Mouse (Mus musculus) hindbrain, embryonic 15.5 days (tissue): ENCODE results near the gene Ppt1. TPM values are rescaled to one million over a fixed set of nuclear protein-coding genes. Genes with fewer than 3 reads are reported as not detected.
"Not testable (repeated sequence)": the region's sequence is repeated elsewhere in the genome, so short reads cannot be mapped to it uniquely, and the experiment has no call there.

Source experiments
- ATAC-seq: fragments of 200-750 bp; cut with Nextera tagmentation; 2 replicates; pipeline ENCODE4 v1.8.0; 2017; ENCODE audit warnings: low read depth, moderate number of reproducible peaks, moderate TSS enrichment; ENCODE audit not compliant: low FRiP score
- H3K27ac ChIP-seq: fragments of 300-500 bp; sonication (generic); replicated peaks from 2 replicates; pipeline ENCODE4 v1.5.1; 2015; ENCODE audit warnings: mild to moderate bottlenecking, inconsistent platforms
- H3K27me3 ChIP-seq: fragments of 300-500 bp; sonication (generic); 2 replicates; pipeline ENCODE4 v1.6.1; 2015; ENCODE audit warnings: control low read depth, inconsistent platforms
- H3K36me3 ChIP-seq: fragments of 300-500 bp; sonication (generic); 2 replicates; pipeline ENCODE4 v1.6.1; 2015; ENCODE audit warnings: control low read depth, inconsistent platforms
- H3K4me1 ChIP-seq: fragments of 300-500 bp; sonication (generic); replicated peaks from 2 replicates; pipeline ENCODE4 v1.6.1; 2015; ENCODE audit warnings: control low read depth, inconsistent platforms
- H3K4me2 ChIP-seq: fragments of 300-500 bp; sonication (generic); 2 replicates; pipeline ENCODE4 v1.6.1; 2015; ENCODE audit warnings: moderate library complexity, mild to moderate bottlenecking, inconsistent platforms
- H3K4me3 ChIP-seq: fragments of 300-500 bp; sonication (generic); 2 replicates; pipeline ENCODE4 v1.5.1; 2015; ENCODE audit warnings: mild to moderate bottlenecking, inconsistent platforms
- H3K9ac ChIP-seq: fragments of 300-500 bp; sonication (generic); 2 replicates; pipeline ENCODE4 v1.6.1; 2015; ENCODE audit warnings: inconsistent platforms
- H3K9me3 ChIP-seq: fragments of 300-500 bp; sonication (generic); 2 replicates; pipeline ENCODE4 v1.6.1; 2016; ENCODE audit warnings: control low read depth, inconsistent platforms
- WGBS: fragments of 180-500 bp; shearing (Covaris S2); methylation state at CpG from one replicate; pipeline ENCODE4 v1.1.7; 2015; 5-methylcytosine and 5-hydroxymethylcytosine counted together
- polyA plus RNA-seq: library from polyadenylated mRNA; unstranded; fragments of >200 nt; fragmentation: Nextera tagmentation; extraction: Ambion mirVana; gene quantifications from 2 replicates; pipeline ENCODE4 v1.2.1, GENCODE M21; 2015

Ppt1 gene
- 88.8 and 93.6 TPM in 2 replicates for polyA plus RNA-seq

DNA sequence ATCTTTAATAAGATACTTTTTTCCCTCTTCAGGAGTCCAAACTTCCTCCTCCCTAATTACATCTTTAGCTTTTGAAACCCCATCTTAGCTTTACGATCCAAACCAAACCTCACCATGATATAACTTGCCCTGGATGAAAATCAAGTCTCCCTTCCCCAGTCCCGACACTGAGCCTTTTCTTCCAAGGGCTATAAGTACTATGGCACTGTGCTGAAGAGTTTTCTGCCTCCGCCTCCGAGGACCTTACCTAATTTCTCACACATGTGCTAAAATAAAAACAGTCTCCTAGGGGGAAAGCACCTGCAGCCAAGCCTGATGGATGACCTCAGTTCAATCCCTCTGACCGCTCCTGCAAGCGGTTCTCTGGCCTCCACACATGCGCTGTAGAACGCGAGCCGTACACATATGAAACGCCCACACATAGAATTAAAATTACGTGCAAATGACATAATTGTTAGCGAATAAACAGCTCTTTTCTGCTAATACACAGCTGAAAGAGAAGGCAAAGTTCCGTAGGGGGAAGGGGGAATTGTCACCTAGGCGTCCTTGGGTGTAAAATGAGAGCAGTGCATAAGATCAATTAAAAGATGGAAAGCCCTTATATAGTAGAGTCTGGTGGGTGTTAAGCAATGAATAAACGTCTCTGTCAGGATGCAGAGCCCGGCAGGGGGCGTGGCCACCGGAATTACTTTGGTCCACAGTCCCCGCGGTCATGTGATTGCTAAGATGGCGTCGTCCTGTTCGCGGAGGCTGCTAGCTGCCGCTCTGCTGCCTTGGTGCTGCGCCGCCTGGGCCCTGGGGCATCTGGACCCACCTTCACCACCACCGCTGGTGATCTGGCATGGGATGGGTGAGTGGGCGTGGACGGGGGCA, at the start of gene Ppt1:
Gene Ppt1 (plus strand): TSS at position 713 of the 873 bp plus-strand sequence.
- WGBS = 3% methylated on average over 31 of the region's 31 CpGs
- no peaks in the 10 kb centered on the region for H3K27me3 ChIP-seq
- peaks cover under 1% of the 10 kb centered on the region; the same call in 1 of the 2 replicates for H3K36me3 ChIP-seq
- peak within 1 kb of the TSS; percentile 77 for H3K9ac ChIP-seq
- ATAC-seq = peak; percentile 93
- peak within 1 kb of the TSS; percentile 77 for H3K4me3 ChIP-seq
- H3K27ac ChIP-seq = peak within 1 kb of the TSS; percentile 90
- H3K4me2 ChIP-seq = peak within 1 kb of the TSS; percentile 64
- no peaks in the 10 kb centered on the region for H3K9me3 ChIP-seq
- H3K4me1 ChIP-seq = peaks cover 36% of the 10 kb centered on the region

DNA sequence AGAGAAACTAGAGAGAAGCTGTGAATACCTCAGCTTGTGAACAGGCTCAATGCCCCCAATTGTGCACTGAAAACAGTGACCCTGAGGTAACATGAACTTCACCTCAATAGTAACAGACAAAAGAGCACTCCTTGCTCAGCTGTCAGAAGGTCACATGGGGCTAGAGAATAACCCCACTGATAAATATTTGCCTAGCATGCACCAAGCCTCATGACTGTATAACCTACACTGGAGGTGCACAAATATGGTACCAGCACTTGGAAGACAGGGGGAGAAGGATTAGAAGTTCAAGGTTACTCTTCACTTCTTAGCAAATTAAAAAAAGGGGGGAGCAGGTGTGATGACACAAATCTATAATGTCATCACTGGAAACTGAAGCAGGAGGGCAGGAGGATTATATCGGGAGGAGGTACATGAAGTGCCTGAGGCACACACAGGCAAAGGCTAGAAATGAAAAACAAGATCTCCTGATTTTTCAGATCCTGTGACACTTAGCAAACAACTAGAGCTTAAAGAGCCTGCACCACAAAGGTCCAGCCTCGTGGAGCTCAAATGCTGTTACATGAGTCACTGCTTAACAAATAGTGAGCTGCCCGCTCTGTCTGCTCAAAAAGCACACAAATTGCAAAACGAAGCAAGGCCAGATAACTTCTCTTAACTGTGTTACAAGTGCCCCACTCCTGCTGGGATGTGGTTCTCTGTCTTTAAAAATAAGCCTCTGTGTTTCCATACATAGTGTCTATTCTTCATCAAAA, 46.5 kb upstream of the Ppt1 start:
- Histone ChIP-seq H3K4me3 (no peak overlapping the region), H3K27ac (no peak overlapping the region), H3K9me3 (no peaks in the 10 kb centered on the region), H3K4me2 (no peak overlapping the region), H3K27me3 (no peaks in the 10 kb centered on the region), H3K4me1 (no peaks in the 10 kb centered on the region), H3K36me3 (no peaks in the 10 kb centered on the region), H3K9ac (no peak overlapping the region)
- 71% methylated on average over 4 of the region's 4 CpGs for WGBS
- no peak for ATAC-seq

DNA sequence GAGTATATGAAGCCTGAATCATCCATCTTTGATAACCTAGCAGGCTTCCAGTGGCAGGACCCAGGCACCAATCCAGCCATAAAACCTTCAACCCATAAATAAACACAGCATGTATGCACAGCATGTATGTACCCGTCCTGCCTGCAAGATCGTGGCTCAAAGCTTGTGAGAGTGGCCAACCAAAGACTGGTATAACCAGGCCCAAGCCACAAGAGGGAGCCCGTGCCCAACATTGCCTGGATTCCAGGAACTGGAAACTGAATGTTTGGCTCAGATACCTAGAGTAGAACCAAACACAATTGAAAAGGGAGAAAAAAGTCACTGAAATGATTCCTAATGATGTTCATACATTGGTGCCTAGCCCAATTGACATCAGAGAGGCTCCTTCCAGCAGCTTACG, 27.9 kb upstream of the Ppt1 start:
- Histone ChIP-seq H3K9ac (no peak overlapping the region), H3K27me3 (no peaks in the 10 kb centered on the region), H3K4me2 (no peak overlapping the region), H3K4me3 (no peak overlapping the region), H3K4me1 (no peaks in the 10 kb centered on the region), H3K27ac (no peak overlapping the region), H3K36me3 (no peaks in the 10 kb centered on the region), H3K9me3 (no peaks in the 10 kb centered on the region)
- whole genome bisulfite sequencing = 23% methylated on average over 4 of the region's 4 CpGs
- peak; percentile 79; the same call in 1 of the 2 replicates for ATAC-seq

DNA sequence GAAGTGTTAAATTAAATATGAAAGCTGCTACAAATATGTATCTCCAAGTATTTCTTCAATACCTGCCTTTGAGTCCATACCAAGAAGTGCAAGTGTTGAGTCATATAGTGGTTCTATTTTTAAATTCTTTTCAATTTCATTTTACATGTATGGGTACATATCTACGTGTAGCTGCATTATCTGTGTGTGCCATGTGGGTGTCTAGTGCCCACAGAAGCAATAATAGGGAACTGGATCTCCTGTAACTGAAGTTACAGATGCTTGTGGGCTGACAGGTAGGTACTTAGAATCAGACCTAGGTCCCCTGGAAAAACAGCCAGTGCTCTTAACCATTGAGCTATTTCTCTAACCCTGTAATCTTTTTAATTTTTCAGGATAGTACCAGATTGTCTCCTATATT, 24.9 kb upstream of the Ppt1 start:
- ATAC-seq = no peak
- Histone ChIP-seq H3K4me2 (no peak overlapping the region), H3K27me3 (no peaks in the 10 kb centered on the region), H3K9me3 (no peaks in the 10 kb centered on the region), H3K36me3 (no peaks in the 10 kb centered on the region), H3K4me3 (no peak overlapping the region), H3K4me1 (no peaks in the 10 kb centered on the region), H3K27ac (no peak overlapping the region), H3K9ac (no peak overlapping the region)
- WGBS = 66% methylated on average over 1 of the region's 1 CpGs

DNA sequence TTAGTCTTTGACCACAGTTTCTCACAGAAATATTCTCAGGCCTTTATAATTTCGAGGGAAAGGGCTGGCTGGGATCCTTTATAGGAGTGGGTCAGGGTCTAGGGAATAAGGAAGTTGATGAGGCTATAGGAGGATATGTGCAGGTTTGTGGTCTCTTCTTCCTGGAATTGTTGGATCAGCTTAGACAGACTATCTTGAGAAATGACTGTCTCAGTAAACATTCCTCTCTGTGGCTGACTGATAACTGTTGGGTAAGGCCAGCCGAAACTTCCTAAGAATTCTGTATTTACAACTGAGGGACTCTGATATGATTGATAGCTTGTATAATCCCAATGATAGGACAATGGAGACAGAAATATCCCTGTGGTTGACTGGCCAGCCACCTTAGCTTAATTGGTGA, 24.2 kb upstream of the Ppt1 start:
- no peak overlapping the region for H3K9ac ChIP-seq
- no peaks in the 10 kb centered on the region for H3K9me3 ChIP-seq
- no peaks in the 10 kb centered on the region for H3K27me3 ChIP-seq
- no peaks in the 10 kb centered on the region for H3K36me3 ChIP-seq
- ATAC-seq = no peak
- no peak overlapping the region for H3K27ac ChIP-seq
- H3K4me3 ChIP-seq = no peak overlapping the region
- WGBS = 79% methylated on average over 2 of the region's 2 CpGs
- H3K4me1 ChIP-seq = no peaks in the 10 kb centered on the region
- H3K4me2 ChIP-seq = no peak overlapping the region

DNA sequence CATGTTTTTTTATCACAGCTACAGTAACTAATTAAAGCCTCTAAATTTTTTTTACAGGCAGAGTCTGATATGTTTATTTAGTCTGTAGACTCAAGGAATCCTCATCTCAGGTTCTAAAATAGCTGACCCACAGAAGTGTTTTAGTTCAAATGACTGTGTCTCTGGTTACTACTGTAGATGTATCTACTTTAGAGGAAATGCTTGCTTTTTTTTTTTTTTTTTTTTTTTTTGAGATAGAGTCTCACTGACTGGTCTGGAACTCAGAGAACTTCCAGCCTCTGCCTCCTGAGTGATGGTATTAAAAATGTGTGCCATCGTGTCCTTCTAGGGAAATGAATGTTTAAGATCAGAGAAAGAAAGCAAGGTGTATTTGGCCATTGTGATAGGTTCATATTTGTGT, 19.8 kb upstream of the Ppt1 start:
- Histone ChIP-seq H3K9ac (no peak overlapping the region), H3K27ac (no peak overlapping the region), H3K9me3 (no peaks in the 10 kb centered on the region), H3K4me3 (no peak overlapping the region), H3K4me1 (no peaks in the 10 kb centered on the region), H3K27me3 (no peaks in the 10 kb centered on the region), H3K4me2 (no peak overlapping the region), H3K36me3 (no peaks in the 10 kb centered on the region)
- 90% methylated on average over 1 of the region's 1 CpGs for WGBS
- ATAC-seq = no peak

DNA sequence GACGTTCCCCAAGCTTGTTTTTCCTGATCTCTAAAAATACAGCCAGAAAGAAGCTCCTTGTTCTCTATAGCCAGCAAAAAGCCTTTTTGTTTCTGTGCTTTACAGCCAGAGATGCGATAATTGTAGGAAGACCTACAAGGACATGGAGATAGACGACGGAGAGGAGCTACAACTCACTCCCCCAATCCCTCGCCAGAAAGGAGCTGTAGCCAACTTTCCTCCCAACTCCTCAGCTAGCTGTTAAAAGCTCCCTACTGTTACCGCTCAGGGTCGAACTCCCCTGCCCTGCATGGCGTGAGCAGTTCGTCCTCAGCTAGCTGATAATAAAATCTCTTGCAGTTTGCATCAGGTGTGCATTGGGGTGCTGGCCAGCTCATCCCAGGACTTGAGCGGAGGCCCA, 15.1 kb upstream of the Ppt1 start:
- not testable (repeated sequence) for H3K4me1 ChIP-seq, H3K27ac ChIP-seq, H3K36me3 ChIP-seq, H3K4me2 ChIP-seq, H3K4me3 ChIP-seq, H3K27me3 ChIP-seq, H3K9me3 ChIP-seq, H3K9ac ChIP-seq, ATAC-seq
- 40% methylated on average over 10 of the region's 10 CpGs for WGBS

DNA sequence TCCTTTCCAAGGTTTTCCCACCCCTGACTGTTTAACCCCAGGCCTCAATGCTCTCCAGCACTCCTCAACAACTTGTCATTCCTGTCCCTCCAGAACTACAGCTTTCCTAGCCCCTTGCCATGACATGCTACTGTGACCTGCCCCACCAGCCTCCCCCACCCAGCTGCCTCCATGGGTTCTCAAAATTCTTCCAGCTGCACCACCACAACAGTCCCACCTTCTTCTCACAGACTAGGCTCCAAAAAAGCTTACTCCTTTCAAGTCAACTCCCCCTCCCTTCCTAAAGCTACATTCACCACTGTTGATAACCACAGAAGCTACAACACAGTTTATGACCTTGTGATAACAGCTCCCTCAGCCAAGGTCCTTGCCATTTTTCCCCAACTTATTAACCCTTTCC, 8.4 kb upstream of the Ppt1 start:
- Histone ChIP-seq H3K4me2 (no peak overlapping the region), H3K9ac (no peak overlapping the region), H3K9me3 (no peaks in the 10 kb centered on the region), H3K36me3 (no peaks in the 10 kb centered on the region), H3K4me3 (no peak overlapping the region), H3K27ac (no peak overlapping the region), H3K27me3 (no peaks in the 10 kb centered on the region), H3K4me1 (no peaks in the 10 kb centered on the region)
- no peak for ATAC-seq

DNA sequence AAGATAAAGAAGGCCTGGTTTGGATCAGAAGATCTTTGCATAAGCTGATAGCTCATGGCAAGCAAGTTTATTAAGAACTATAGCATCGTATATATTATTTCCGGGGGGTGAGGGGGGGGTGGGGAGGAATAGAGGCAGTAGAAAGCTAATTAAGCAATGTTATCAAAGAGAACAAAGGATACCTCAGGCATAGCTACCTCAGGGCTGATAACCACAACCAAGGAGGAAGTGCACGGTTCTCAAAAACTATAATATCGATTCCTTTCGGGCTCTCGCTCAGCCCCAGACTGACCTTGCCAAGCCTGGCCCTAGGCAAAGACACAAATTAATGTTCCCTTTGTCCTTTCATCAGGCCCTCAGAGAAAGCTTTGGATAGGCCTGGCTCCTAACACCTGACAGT, 6.7 kb upstream of the Ppt1 start:
- Histone ChIP-seq H3K27me3 (no peaks in the 10 kb centered on the region), H3K36me3 (no peaks in the 10 kb centered on the region), H3K4me3 (no peak overlapping the region), H3K9me3 (no peaks in the 10 kb centered on the region), H3K4me1 (peaks cover under 1% of the 10 kb centered on the region; the same call in 1 of the 2 replicates), H3K4me2 (no peak overlapping the region), H3K27ac (no peak overlapping the region), H3K9ac (no peak overlapping the region)
- 95% methylated on average over 6 of the region's 6 CpGs for WGBS
- ATAC-seq = no peak

DNA sequence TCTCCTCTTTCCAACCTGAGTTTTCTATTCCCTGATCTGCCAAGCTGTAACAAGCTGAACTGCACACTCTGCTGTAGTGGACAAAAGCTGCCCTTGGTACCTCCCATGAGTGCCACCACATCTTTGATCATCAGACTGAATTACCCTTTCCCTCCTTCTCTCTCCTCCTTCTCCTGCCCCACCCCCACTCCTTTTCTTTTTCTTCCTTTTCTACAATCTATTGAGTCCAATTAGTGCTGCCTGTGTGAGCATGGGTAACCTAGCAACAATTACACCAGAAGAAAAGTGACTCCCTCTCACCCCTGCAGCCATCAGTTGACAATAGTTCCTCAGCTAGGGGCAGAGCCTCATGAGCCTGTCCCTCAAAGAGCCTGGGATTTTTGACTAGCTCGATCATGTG, 4.2 kb upstream of the Ppt1 start:
- peaks cover 18% of the 10 kb centered on the region for H3K4me1 ChIP-seq
- no peak overlapping the region for H3K27ac ChIP-seq
- H3K9me3 ChIP-seq = no peaks in the 10 kb centered on the region
- 11% methylated on average over 1 of the region's 1 CpGs for WGBS
- no peak overlapping the region for H3K9ac ChIP-seq
- H3K4me2 ChIP-seq = no peak overlapping the region
- H3K36me3 ChIP-seq = no peaks in the 10 kb centered on the region
- H3K4me3 ChIP-seq = no peak overlapping the region
- no peak for ATAC-seq
- no peaks in the 10 kb centered on the region for H3K27me3 ChIP-seq

DNA sequence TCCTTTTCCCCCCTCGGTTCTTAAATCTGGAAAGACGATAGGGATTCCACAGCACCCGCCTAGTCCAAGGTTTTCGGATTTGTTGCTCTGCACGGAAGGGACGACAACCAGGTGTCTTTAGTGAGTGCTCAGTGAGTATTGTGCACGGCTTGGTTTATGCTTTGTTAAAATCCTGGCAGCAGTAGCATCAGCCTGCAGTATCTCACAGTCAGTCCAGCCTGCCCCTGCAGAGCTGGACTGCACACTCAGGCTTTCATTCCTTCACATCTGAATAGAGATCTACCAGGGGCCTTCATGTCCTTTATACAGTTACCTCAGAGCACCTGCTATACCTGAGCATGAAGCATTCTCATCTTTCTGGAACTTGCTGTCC, 347 bp downstream of the Ppt1 start:
- Histone ChIP-seq H3K27ac (peak overlapping the region; percentile 90), H3K4me1 (peaks cover 36% of the 10 kb centered on the region), H3K36me3 (peaks cover 7% of the 10 kb centered on the region; the same call in 1 of the 2 replicates), H3K4me2 (peak overlapping the region; percentile 64), H3K9ac (peak overlapping the region; percentile 77), H3K27me3 (no peaks in the 10 kb centered on the region), H3K9me3 (no peaks in the 10 kb centered on the region), H3K4me3 (peak overlapping the region; percentile 77)
- 0% methylated on average over 7 of the region's 7 CpGs for WGBS
- peak; percentile 37; the same call in 1 of the 2 replicates for ATAC-seq

DNA sequence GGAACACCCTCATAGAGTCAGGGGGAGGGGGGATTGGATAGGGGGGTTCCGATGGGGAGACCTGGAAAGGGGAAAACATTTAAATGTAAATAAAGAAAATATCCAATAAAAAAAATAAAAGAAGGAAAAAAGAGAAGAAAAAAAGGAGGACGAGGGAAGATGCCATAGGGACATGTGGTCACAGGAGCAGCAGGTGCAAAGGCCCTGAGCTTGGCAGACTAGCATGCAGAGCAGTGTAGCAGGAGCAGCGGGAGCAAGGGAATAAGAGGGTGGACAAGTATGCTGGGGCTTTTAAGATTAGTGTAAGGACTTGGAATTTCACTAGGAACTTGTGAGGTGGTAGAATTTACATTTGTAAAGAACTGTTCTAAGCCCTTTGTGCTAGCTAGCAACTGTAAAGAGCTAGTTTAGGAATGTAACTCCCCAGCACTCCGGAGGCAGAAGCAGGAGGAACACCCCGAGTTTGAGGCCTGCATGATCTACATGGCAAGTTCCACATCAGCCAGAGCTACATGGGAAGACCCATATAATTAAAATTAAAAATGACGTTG, 1.2 kb downstream of the Ppt1 start:
- Histone ChIP-seq H3K4me2 (peak overlapping the region; percentile 64), H3K27me3 (no peaks in the 10 kb centered on the region), H3K27ac (no peak overlapping the region), H3K9ac (no peak overlapping the region), H3K9me3 (no peaks in the 10 kb centered on the region), H3K4me3 (peak overlapping the region; percentile 77), H3K4me1 (peaks cover 36% of the 10 kb centered on the region), H3K36me3 (peaks cover 15% of the 10 kb centered on the region; the same call in 1 of the 2 replicates)
- ATAC-seq = no peak
- 74% methylated on average over 6 of the region's 6 CpGs for WGBS
